Mouse (Mus musculus) v-Abl transformed pro-B cells (cell line): ENCODE measurements around the gene Taf8.

Experiments
- in situ Hi-C, 2 experiments: fragments of 400-800 bp; cut with MboI; formaldehyde crosslinking; loops; one replicate each; pipeline ENCODE4 v1.15.1; 2025; ENCODE audit not compliant: unreplicated experiment in 2 of 2

The Taf8 gene

GRCm38 (mm10) chr17:47494132-47494531 lies 8.0 kb downstream of the Taf8 start:
- in situ Hi-C loops: no loop called here

- in situ Hi-C loops: no loop called here
Observed at GRCm38 (mm10) chr17:47493653-47494052, 8.4 kb downstream of the Taf8 start.

- in situ Hi-C loops: no loop called here
Observed at GRCm38 (mm10) chr17:47492731-47493130, 9.4 kb downstream of the Taf8 start.

GRCm38 (mm10) chr17:47490791-47491190 lies 11.3 kb downstream of the Taf8 start:
- in situ Hi-C loops: no loop called here

- in situ Hi-C loops: loop anchor here (10.0 kb wide), 3 partner anchors 101 to 451 kb away; partner anchors contain the start of gene Guca1b (in 1 of the 2)
Observed at GRCm38 (mm10) chr17:47485791-47486190, 16.3 kb downstream of the Taf8 start.

- in situ Hi-C loops: loop anchor here (5.0 to 10.0 kb wide), 5 partner anchors 78 to 450 kb away; partner anchors contain the start of genes Gm21981 (in 1 of the 2), Guca1b (in 1 of the 2) and Prickle4 (in 1 of the 2)
Observed at GRCm38 (mm10) chr17:47484993-47485392, 17.1 kb downstream of the Taf8 start.

- in situ Hi-C loops: loop anchor here (5.0 to 10.0 kb wide), 5 partner anchors 77 to 450 kb away; partner anchors contain the start of genes Gm21981 (in 1 of the 2), Guca1b (in 1 of the 2) and Prickle4 (in 1 of the 2)
Observed at GRCm38 (mm10) chr17:47484241-47484921, 17.7 kb downstream of the Taf8 start.

GRCm38 (mm10) chr17:47482401-47482800 lies 19.7 kb downstream of the Taf8 start:
- in situ Hi-C loops: loop anchor here (5.0 to 10.0 kb wide), 5 partner anchors 75 to 448 kb away; partner anchors contain the start of genes Gm21981 (in 1 of the 2), Guca1b (in 1 of the 2) and Prickle4 (in 1 of the 2)

- in situ Hi-C loops: loop anchor here (5.0 to 10.0 kb wide), 5 partner anchors 73 to 445 kb away; partner anchors contain the start of genes Gm21981 (in 1 of the 2), Guca1b (in 1 of the 2) and Prickle4 (in 1 of the 2)
Observed at GRCm38 (mm10) chr17:47479887-47480286, 22.2 kb downstream of the Taf8 start.

- in situ Hi-C loops: no loop called here
Observed at GRCm38 (mm10) chr17:47475714-47476113, 26.4 kb downstream of the Taf8 start.

GRCm38 (mm10) chr17:47475181-47475580 lies 26.9 kb downstream of the Taf8 start:
- in situ Hi-C loops: no loop called here

GRCm38 (mm10) chr17:47474250-47474649 lies 27.8 kb downstream of the Taf8 start:
- in situ Hi-C loops: no loop called here

- in situ Hi-C loops: no loop called here
Observed at GRCm38 (mm10) chr17:47473434-47473974, 28.6 kb downstream of the Taf8 start.

GRCm38 (mm10) chr17:47472435-47473350 lies 29.4 kb downstream of the Taf8 start:
- in situ Hi-C loops: no loop called here

GRCm38 (mm10) chr17:47470686-47471085 lies 31.4 kb downstream of the Taf8 start:
- in situ Hi-C loops: no loop called here

GRCm38 (mm10) chr17:47470121-47470520 lies 32.0 kb downstream of the Taf8 start:
- in situ Hi-C loops: no loop called here

- in situ Hi-C loops: no loop called here
Observed at GRCm38 (mm10) chr17:47469642-47470041, 32.5 kb downstream of the Taf8 start.

- in situ Hi-C loops: no loop called here
Observed at GRCm38 (mm10) chr17:47468466-47468865, 33.6 kb downstream of the Taf8 start.

- in situ Hi-C loops: no loop called here
Observed at GRCm38 (mm10) chr17:47468063-47468462, 34.0 kb downstream of the Taf8 start.

GRCm38 (mm10) chr17:47467659-47468058 lies 34.4 kb downstream of the Taf8 start:
- in situ Hi-C loops: no loop called here

GRCm38 (mm10) chr17:47466284-47466683 lies 35.8 kb downstream of the Taf8 start:
- in situ Hi-C loops: no loop called here
